Mouse (Mus musculus) ES-E14 (cell line): Measurements from ENCODE around the gene Rnaseh1. TPM values are rescaled to one million over a fixed set of nuclear protein-coding genes. Genes with fewer than 3 reads are reported as not detected.

Experiments used
- DNase-seq: peaks from one replicate; pipeline ENCODE4 v3.0.0-alpha.2; 2013; ENCODE audit warnings: low read depth, low spot score
- H3K27ac ChIP-seq: 2 replicates; pipeline ENCODE4 v1.5.1; 2012; ENCODE audit warnings: low read depth, mild to moderate bottlenecking, low read length, moderate library complexity, mixed read lengths; ENCODE audit not compliant: poor library complexity, insufficient read depth, severe bottlenecking
- H3K36me3 ChIP-seq: 2 replicates; pipeline ENCODE4 v1.6.1; 2012; ENCODE audit warnings: mild to moderate bottlenecking, low read length, moderate library complexity, mixed read lengths; ENCODE audit not compliant: control insufficient read depth, poor library complexity, insufficient read depth, severe bottlenecking
- H3K4me1 ChIP-seq, 2 experiments: fragments of 150-350 bp in 1 of 2; sonication (generic) in 1 of 2; 2 replicates each; pipeline ENCODE4 v1.6.1; 2012; ENCODE audit warnings: low read length in 2 of 2, mild to moderate bottlenecking in 1 of 2, mixed read lengths in 1 of 2; ENCODE audit not compliant: control insufficient read depth in 2 of 2, insufficient read depth in 2 of 2, poor library complexity in 1 of 2
- H3K4me3 ChIP-seq, 2 experiments: fragments of 150-350 bp in 1 of 2; sonication (generic) in 1 of 2; 2 replicates each; pipeline ENCODE4 v1.5.1; 2012; ENCODE audit warnings: low read length in 2 of 2, low read depth in 1 of 2, mild to moderate bottlenecking in 1 of 2, mixed read lengths in 1 of 2; ENCODE audit not compliant: insufficient read depth in 1 of 2, poor library complexity in 1 of 2, severe bottlenecking in 1 of 2
- H3K9ac ChIP-seq: 2 replicates; pipeline ENCODE4 v1.6.1; 2012; ENCODE audit warnings: low read depth, mild to moderate bottlenecking, low read length, mixed read lengths; ENCODE audit not compliant: poor library complexity, insufficient read depth, severe bottlenecking
- H3K9me3 ChIP-seq: fragments of 150-350 bp; sonication (generic); 2 replicates; pipeline ENCODE4 v1.6.1; 2012; ENCODE audit warnings: low read depth, mild to moderate bottlenecking, low read length; ENCODE audit not compliant: control insufficient read depth, insufficient read depth
- CHD2 ChIP-seq: IDR thresholded peaks from 2 replicates; pipeline ENCODE4 v1.6.1; 2014; ENCODE audit warnings: mild to moderate bottlenecking, low read depth, low read length, inconsistent platforms
- HCFC1 ChIP-seq: IDR thresholded peaks from 2 replicates; pipeline ENCODE4 v1.6.1; 2012; ENCODE audit warnings: low read length, inconsistent platforms, borderline replicate concordance; ENCODE audit not compliant: insufficient read depth
- MAFK ChIP-seq: IDR thresholded peaks from 2 replicates; pipeline ENCODE4 v1.6.1; 2014; ENCODE audit warnings: mild to moderate bottlenecking, low read depth, low read length, inconsistent platforms; ENCODE audit not compliant: insufficient read depth
- ZC3H11A ChIP-seq: IDR thresholded peaks from 2 replicates; pipeline ENCODE4 v1.6.1; 2012; ENCODE audit warnings: low read depth, mild to moderate bottlenecking, inconsistent platforms, low read length, borderline replicate concordance
- ZNF384 ChIP-seq: IDR thresholded peaks from 2 replicates; pipeline ENCODE4 v1.6.1; 2012; ENCODE audit warnings: low read depth, low read length, inconsistent platforms
- in situ Hi-C, 2 experiments: fragments of 600-800 bp; cut with MboI; formaldehyde crosslinking; loops; one replicate each; pipeline ENCODE4 v1.15.1; 2025; ENCODE audit warnings: low sequenced_read_pairs in 2 of 2, inconsistent platforms in 1 of 2; ENCODE audit not compliant: unreplicated experiment in 2 of 2
- total RNA-seq: library from RNA; depleted of rRNA; stranded (reverse); fragments of 300-350 nt; gene quantifications from 2 replicates; pipeline ENCODE4 v1.2.3, GENCODE M21; 2012

Gene Rnaseh1
- total RNA-seq, 1 experiment, result 29.5 TPM

DNA sequence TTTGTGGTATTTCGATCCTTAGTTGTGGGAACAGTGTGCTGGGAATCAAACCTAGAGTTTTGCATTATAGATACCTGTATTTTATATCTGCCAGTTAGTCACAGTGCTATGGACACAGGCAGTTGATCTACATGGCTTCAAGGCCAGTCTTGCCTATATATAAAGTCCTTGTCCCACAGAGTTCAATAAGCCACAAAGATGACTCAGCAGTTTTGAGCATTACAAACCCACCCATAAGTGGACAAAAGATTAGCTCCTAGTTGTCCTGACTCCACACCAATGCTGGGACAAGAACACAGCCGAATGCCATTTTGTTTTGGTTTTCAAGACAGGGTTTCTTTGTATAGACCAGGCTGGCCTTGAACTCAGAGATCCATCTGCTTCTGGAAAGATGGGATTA lies 21.0 kb upstream of the Rnaseh1 start:
- no peak overlapping the region for H3K4me3 ChIP-seq
- H3K36me3 ChIP-seq, result peaks cover 42% of the 10 kb centered on the region
- DNase-seq, result no peak
- no peak overlapping the region for H3K27ac ChIP-seq
- H3K9me3 ChIP-seq, result no peaks in the 10 kb centered on the region
- H3K9ac ChIP-seq, result no peak overlapping the region
- no peak for TF ChIP-seq ZNF384
- no peak for TF ChIP-seq HCFC1
- TF ChIP-seq MAFK, result peak; percentile 96
- H3K4me1 ChIP-seq, result peaks cover 0 to 4% of the 10 kb centered on the region in 2 experiments; a peak in 1 of 4 replicates
- in situ Hi-C loops, result no loop called here

DNA sequence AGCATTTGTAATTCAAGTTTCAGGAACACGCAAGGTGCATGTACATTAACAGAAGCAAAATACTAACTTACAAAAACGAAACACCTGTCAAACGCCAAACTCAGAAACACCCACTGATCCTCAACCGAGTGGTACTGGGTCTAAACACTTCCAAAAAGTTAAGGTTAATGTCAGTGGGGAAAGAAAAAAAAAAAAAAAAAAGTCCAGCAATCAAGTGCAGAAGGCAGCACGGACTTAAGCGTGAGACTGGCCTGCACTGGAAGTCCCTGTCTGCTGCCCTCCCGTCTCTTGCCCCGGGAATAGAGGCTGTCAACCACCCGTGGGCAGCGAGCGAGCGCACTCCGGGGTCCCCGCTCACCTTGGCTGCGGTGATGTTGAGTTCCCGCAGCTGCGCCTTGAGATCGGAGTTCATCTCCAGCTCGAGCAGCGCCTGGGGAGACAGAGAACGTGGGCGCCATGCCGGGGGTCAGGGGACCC lies 14.3 kb upstream of the Rnaseh1 start:
- Histone ChIP-seq H3K9ac (peak overlapping the region; percentile 91), H3K9me3 (no peaks in the 10 kb centered on the region), H3K27ac (peak overlapping the region; percentile 88), H3K4me3 (peak overlapping the region; percentile 95 to 98), H3K4me1 (peaks cover 0 to 6% of the 10 kb centered on the region in 2 experiments; a peak in 1 of 4 replicates), H3K36me3 (peaks cover 50% of the 10 kb centered on the region)
- no peak for TF ChIP-seq ZNF384
- TF ChIP-seq ZC3H11A, result no peak
- no peak for TF ChIP-seq MAFK
- TF ChIP-seq HCFC1, result no peak
- TF ChIP-seq CHD2, result no peak
- in situ Hi-C loops, result no loop called here
- DNase-seq, result no peak

DNA sequence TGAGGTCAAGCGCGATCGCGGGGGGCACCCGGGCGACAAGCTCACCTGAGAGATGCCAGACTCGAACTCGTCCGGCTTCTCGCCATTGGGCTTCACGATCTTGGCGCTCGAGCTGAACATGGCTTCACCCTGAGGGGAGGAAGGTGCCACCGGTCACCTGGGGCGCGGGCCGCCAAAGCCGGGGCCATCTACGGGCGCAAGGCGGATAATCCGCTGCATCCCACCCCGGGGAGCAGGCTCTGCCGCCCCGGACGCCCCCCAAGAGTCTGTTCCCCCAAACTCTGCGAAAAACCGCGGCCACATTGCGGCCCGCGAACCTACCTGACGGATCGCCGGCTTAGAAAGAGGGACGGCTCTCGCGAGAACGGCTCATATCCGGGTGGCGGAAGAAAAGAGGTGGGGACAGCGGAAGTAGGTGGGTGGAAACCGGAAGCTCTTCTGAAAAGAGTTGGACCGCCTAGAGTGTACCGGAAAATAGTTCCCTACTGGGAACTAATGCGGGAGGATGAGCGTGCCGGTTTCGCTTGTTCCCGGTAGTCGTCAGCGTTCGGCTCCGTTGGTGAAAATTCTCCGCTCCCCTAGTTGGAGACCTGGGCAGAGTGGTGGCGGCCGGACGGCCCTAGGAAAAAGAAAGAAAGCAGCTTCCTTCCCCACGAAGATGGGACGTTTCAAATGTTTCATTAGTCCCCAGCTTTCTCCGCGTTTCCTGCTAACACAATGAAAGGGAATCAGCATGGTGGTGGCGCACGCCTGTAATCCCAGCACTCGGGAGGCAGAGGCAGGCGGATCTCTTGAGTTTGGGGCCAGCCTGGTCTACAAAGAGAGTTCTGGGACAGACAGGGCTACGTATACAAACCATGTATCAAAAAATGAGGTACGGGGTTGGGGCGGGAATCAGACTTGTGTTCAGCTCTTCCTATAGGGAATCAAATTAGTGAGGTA lies 13.6 kb upstream of the Rnaseh1 start, which contains the start of gene Rps7:
Rps7 (minus strand) TSS at position 419 of the 942 bp plus-strand sequence.
- in situ Hi-C loops, result no loop called here
- H3K4me3 ChIP-seq, result peak within 1 kb of the TSS; percentile 95 to 98
- no peaks in the 10 kb centered on the region for H3K9me3 ChIP-seq
- peak within 1 kb of the TSS; percentile 88 for H3K27ac ChIP-seq
- peak within 1 kb of the TSS; percentile 94 for H3K9ac ChIP-seq
- TF ChIP-seq ZC3H11A (no peak), ZNF384 (no peak), HCFC1 (peak; percentile 87), MAFK (no peak), CHD2 (peak; percentile 100)
- DNase-seq, result peak; percentile 90
- H3K36me3 ChIP-seq, result peaks cover 43% of the 10 kb centered on the region
- H3K4me1 ChIP-seq, result peaks cover 0 to 6% of the 10 kb centered on the region in 2 experiments; a peak in 1 of 4 replicates

DNA sequence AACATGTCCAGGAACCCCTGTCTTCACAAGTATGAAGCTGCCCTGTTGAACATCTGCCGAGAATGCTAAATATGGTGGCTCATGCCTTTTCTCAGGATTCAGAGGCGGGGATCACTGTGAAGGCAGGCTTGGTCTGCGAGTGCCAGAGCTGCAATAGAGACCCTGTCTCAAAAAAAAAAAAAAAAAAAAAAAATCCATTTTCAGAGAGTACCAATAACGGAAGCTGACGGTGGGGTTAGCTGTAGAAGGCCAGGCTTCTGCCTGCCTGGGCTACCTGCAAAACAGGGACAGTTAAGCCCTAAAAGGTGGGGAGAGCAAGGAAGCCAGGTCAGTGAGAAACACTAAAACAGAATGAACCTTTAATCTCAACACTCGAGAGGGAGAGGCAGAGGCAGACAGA lies 12.9 kb upstream of the Rnaseh1 start:
- peak overlapping the region; percentile 68 to 83 for H3K4me3 ChIP-seq
- in situ Hi-C loops, result no loop called here
- no peaks in the 10 kb centered on the region for H3K9me3 ChIP-seq
- peak overlapping the region; percentile 94; the same call in 1 of the 2 replicates for H3K9ac ChIP-seq
- TF ChIP-seq ZNF384, result peak; percentile 88
- no peak for TF ChIP-seq CHD2
- H3K4me1 ChIP-seq, result peaks cover 0 to 6% of the 10 kb centered on the region in 2 experiments; a peak in 1 of 4 replicates
- H3K27ac ChIP-seq, result no peak overlapping the region; the same call in 1 of the 2 replicates
- peaks cover 37% of the 10 kb centered on the region for H3K36me3 ChIP-seq
- DNase-seq, result no peak
